Mouse (Mus musculus) hindbrain, postnatal 0 days (tissue): ENCODE results near the gene Mbnl2. TPM values are rescaled to one million over a fixed set of nuclear protein-coding genes. Genes with fewer than 3 reads are reported as not detected.

Experiments
- ATAC-seq: fragments of 200-750 bp; cut with Nextera tagmentation; 2 replicates; pipeline ENCODE4 v1.8.0; 2017; ENCODE audit warnings: mild to moderate bottlenecking, moderate TSS enrichment, moderate library complexity
- DNase-seq: peaks from one replicate; pipeline ENCODE4 v3.0.0-alpha.2; 2015; ENCODE audit warnings: low spot score
- H3K27ac ChIP-seq: fragments of 300-500 bp; sonication (generic); 2 replicates; pipeline ENCODE4 v1.5.1; 2014; ENCODE audit warnings: mild to moderate bottlenecking
- H3K27me3 ChIP-seq: fragments of 300-500 bp; sonication (generic); 2 replicates; pipeline ENCODE4 v1.6.1; 2014; ENCODE audit warnings: low read length, mixed read lengths; ENCODE audit not compliant: insufficient read depth
- H3K36me3 ChIP-seq: fragments of 300-500 bp; sonication (generic); 2 replicates; pipeline ENCODE4 v1.6.1; 2014; ENCODE audit warnings: low read length, mixed read lengths; ENCODE audit not compliant: insufficient read depth
- H3K4me1 ChIP-seq: fragments of 300-500 bp; sonication (generic); 2 replicates; pipeline ENCODE4 v1.6.1; 2014; ENCODE audit warnings: antibody characterized with exemption, low read length, mixed read lengths; ENCODE audit not compliant: insufficient read depth
- H3K4me2 ChIP-seq: fragments of 300-500 bp; sonication (generic); 2 replicates; pipeline ENCODE4 v1.6.1; 2014; ENCODE audit warnings: low read depth, mild to moderate bottlenecking, low read length, moderate library complexity, mixed read lengths
- H3K4me3 ChIP-seq: fragments of 300-500 bp; sonication (generic); 2 replicates; pipeline ENCODE4 v1.5.1; 2014; ENCODE audit warnings: low read length
- H3K9ac ChIP-seq: fragments of 300-500 bp; sonication (generic); replicated peaks from 2 replicates; pipeline ENCODE4 v1.6.1; 2014; ENCODE audit warnings: mild to moderate bottlenecking, low read length, moderate library complexity, mixed read lengths
- H3K9me3 ChIP-seq: fragments of 300-500 bp; sonication (generic); 2 replicates; pipeline ENCODE4 v1.6.1; 2016; ENCODE audit warnings: low read length, mixed read lengths
- CTCF ChIP-seq: IDR thresholded peaks from 2 replicates; pipeline ENCODE4 v1.5.1; 2016; ENCODE audit warnings: antibody characterized with exemption, control low read depth, low read depth
- WGBS: fragments of 180-500 bp; shearing (Covaris S2); extraction: QIAGEN DNeasy Blood & Tissue Kit; methylation state at CpG from one replicate; pipeline ENCODE4 v1.1.7; 2014; 5-methylcytosine and 5-hydroxymethylcytosine counted together
- polyA plus RNA-seq: library from polyadenylated mRNA; unstranded; fragments of >200 nt; fragmentation: Nextera tagmentation; extraction: Ambion mirVana; gene quantifications from 2 replicates; pipeline ENCODE4 v1.2.1, GENCODE M21; 2015
- total RNA-seq: library from RNA; depleted of rRNA; stranded (reverse); fragments of >200 nt; gene quantifications from 2 replicates; pipeline ENCODE4 v1.2.3, GENCODE M21; 2014

Gene Mbnl2
- total and polyA plus RNA-seq, 2 experiments from 2014 or later: 28.6 to 78.3 TPM

GRCm38 (mm10) chr14:120262660-120263379 lies 12.6 kb upstream of the Mbnl2 start:
- no peaks in the 10 kb centered on the region for H3K4me1 ChIP-seq
- no peaks in the 10 kb centered on the region for H3K36me3 ChIP-seq
- H3K27me3 ChIP-seq: no peaks in the 10 kb centered on the region
- 88% methylated on average over 14 of the region's 14 CpGs for WGBS
- ATAC-seq (no peak), DNase-seq (no peak)
- no peak overlapping the region for H3K27ac ChIP-seq
- TF ChIP-seq CTCF: no peak
- H3K4me2 ChIP-seq: no peak overlapping the region
- H3K9me3 ChIP-seq: no peaks in the 10 kb centered on the region
- H3K4me3 ChIP-seq: no peak overlapping the region
- H3K9ac ChIP-seq: no peak overlapping the region

- no peak overlapping the region for H3K4me3 ChIP-seq
- no peaks in the 10 kb centered on the region for H3K27me3 ChIP-seq
- H3K4me1 ChIP-seq: no peaks in the 10 kb centered on the region
- DNase-seq (peak; percentile 38), ATAC-seq (no peak)
- H3K4me2 ChIP-seq: no peak overlapping the region
- no peak overlapping the region for H3K9ac ChIP-seq
- H3K36me3 ChIP-seq: no peaks in the 10 kb centered on the region
- WGBS: 77% methylated on average over 11 of the region's 11 CpGs
- H3K9me3 ChIP-seq: no peaks in the 10 kb centered on the region
- TF ChIP-seq CTCF: peak; percentile 64
- no peak overlapping the region for H3K27ac ChIP-seq
These were observed 11.9 kb upstream of the Mbnl2 start for GRCm38 (mm10) chr14:120263380-120264135.

- H3K9ac ChIP-seq: no peak overlapping the region
- H3K27ac ChIP-seq: no peak overlapping the region
- H3K9me3 ChIP-seq: no peaks in the 10 kb centered on the region
- H3K4me2 ChIP-seq: no peak overlapping the region
- no peaks in the 10 kb centered on the region for H3K27me3 ChIP-seq
- ATAC-seq (no peak), DNase-seq (no peak)
- TF ChIP-seq CTCF: no peak
- no peaks in the 10 kb centered on the region for H3K36me3 ChIP-seq
- no peaks in the 10 kb centered on the region for H3K4me1 ChIP-seq
- H3K4me3 ChIP-seq: no peak overlapping the region
These were observed 9.6 kb upstream of the Mbnl2 start for GRCm38 (mm10) chr14:120265886-120266285.

DNA sequence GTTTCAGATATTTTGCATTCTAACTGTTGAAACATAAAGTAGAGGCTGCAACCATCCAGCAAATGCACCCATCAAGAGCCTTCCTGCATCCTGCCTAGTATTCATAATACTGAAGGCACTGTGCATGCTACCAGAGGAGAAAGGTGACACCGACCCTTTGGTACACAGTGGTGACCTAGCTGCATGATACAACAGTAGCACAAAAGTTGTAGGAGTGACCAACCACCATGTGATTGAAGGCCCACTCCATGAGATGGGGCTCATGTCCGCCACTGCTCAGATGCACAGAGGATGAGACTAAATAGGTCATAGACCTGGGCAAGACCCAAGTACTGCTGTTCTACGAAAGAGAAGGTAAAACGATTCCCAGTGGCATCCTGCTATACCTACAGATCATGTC lies 8.3 kb upstream of the Mbnl2 start:
- Histone ChIP-seq H3K4me1 (no peaks in the 10 kb centered on the region), H3K4me3 (no peak overlapping the region), H3K36me3 (no peaks in the 10 kb centered on the region), H3K9ac (no peak overlapping the region), H3K9me3 (no peaks in the 10 kb centered on the region), H3K27me3 (no peaks in the 10 kb centered on the region), H3K4me2 (no peak overlapping the region), H3K27ac (no peak overlapping the region)
- WGBS: 89% methylated on average over 4 of the region's 4 CpGs
- no peak for TF ChIP-seq CTCF
- ATAC-seq (no peak), DNase-seq (no peak)

- Histone ChIP-seq H3K36me3 (no peaks in the 10 kb centered on the region), H3K9ac (no peak overlapping the region), H3K27ac (no peak overlapping the region), H3K4me1 (peaks cover 5% of the 10 kb centered on the region), H3K4me2 (no peak overlapping the region), H3K9me3 (no peaks in the 10 kb centered on the region), H3K4me3 (no peak overlapping the region), H3K27me3 (no peaks in the 10 kb centered on the region)
- 89% methylated on average over 3 of the region's 3 CpGs for WGBS
- DNase-seq (no peak), ATAC-seq (no peak)
- TF ChIP-seq CTCF: no peak
These were observed 5.4 kb upstream of the Mbnl2 start for GRCm38 (mm10) chr14:120270031-120270430.

DNA sequence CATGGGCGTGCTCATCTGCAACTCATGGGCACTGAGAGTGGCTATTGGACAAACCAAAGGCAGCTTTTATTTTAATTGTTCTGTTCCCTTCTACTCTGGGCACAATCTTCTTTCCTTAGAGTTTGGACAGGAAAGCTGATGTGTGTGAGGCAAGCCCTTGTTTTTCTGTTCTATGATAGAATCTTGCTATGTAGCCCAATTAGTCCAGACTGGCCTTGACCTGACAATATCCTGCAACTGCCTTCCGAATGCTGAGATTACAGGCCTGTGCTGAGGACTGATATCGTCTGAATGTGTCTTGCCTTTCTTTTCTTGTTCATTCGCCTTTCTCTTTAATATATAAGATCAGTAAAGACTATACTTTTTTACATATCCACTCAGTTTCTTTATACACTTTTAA lies 4.8 kb upstream of the Mbnl2 start:
- Histone ChIP-seq H3K4me1 (peaks cover 6% of the 10 kb centered on the region), H3K27ac (no peak overlapping the region), H3K9ac (no peak overlapping the region), H3K36me3 (no peaks in the 10 kb centered on the region), H3K27me3 (no peaks in the 10 kb centered on the region), H3K4me2 (no peak overlapping the region), H3K9me3 (no peaks in the 10 kb centered on the region), H3K4me3 (no peak overlapping the region)
- no peak for TF ChIP-seq CTCF
- DNase-seq: no peak
- 94% methylated on average over 4 of the region's 4 CpGs for WGBS
- no peak for ATAC-seq

GRCm38 (mm10) chr14:120271096-120271495 lies 4.4 kb upstream of the Mbnl2 start:
- Histone ChIP-seq H3K4me3 (no peak overlapping the region), H3K9me3 (no peaks in the 10 kb centered on the region), H3K36me3 (no peaks in the 10 kb centered on the region), H3K4me2 (no peak overlapping the region), H3K9ac (no peak overlapping the region), H3K4me1 (peaks cover 6% of the 10 kb centered on the region), H3K27ac (no peak overlapping the region), H3K27me3 (no peaks in the 10 kb centered on the region)
- ATAC-seq (no peak), DNase-seq (no peak)
- WGBS: 84% methylated on average over 8 of the region's 8 CpGs
- TF ChIP-seq CTCF: no peak
